Mouse (Mus musculus) neural tube, postnatal 0 days (tissue): ENCODE results near the gene Mrgpra3. TPM values are rescaled to one million over a fixed set of nuclear protein-coding genes. Genes with fewer than 3 reads are reported as not detected.

Source experiments
- polyA plus RNA-seq: library from polyadenylated mRNA; unstranded; fragments of >200 nt; fragmentation: Nextera tagmentation; extraction: Ambion mirVana; gene quantifications from 2 replicates; pipeline ENCODE4 v1.2.1, GENCODE M21; 2015

The Mrgpra3 gene
- polyA plus RNA-seq: not detected in 2 replicates

GRCm38 (mm10) chr7:47601272-47601671 lies at the start of gene Mrgpra3:
Gene Mrgpra3 (minus strand): TSS chr7:47601372.

Other genes starting within 250 kb of the Mrgpra3 start
- 0.28 and 1.7 TPM in 2 replicates for gene Mrgpra1, start 247.1 kb downstream of the Mrgpra3 start, polyA plus RNA-seq
- not detected in 2 replicates for gene Mrgpra2a, start 149.2 kb downstream of the Mrgpra3 start, polyA plus RNA-seq
- gene Mrgpra2b, start 72.5 kb downstream of the Mrgpra3 start, polyA plus RNA-seq: 0.14 TPM in 1 of 2 replicates, not detected in the other